Mouse (Mus musculus) heart, postnatal 0 days (tissue): ENCODE data around the gene Smc4.

ENCODE experiments used
- CTCF ChIP-seq: IDR thresholded peaks from 2 replicates; pipeline ENCODE4 v1.5.1; 2016; ENCODE audit warnings: antibody characterized with exemption, control low read depth, low read depth
- EP300 ChIP-seq: IDR thresholded peaks from 2 replicates; pipeline ENCODE4 v1.6.1; 2016; ENCODE audit warnings: antibody characterized with exemption, low read depth

DNA sequence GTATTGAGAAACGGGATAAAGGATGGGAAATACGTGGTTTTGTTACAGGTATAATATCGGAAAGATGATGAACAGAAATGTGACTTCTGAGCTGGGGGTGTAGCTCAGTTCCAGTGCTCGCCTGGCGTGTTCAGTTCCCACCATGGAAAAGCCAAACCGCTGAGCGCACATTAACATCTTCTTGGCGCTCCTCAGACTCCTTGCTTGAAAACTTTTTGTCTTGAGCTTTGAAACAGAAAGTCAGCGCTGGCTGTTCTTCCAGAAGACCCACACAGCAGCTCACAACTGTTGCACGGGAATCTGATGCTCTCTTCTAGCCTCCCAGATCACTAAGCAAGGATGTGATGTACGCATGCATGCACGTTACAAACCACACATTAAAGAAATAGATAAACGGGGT is 41.2 kb downstream of the Smc4 start:
- TF ChIP-seq CTCF (no peak), EP300 (no peak)
